Mouse (Mus musculus): ENCODE data around the gene Hist2h2aa2.
"Not testable (repeated sequence)": the region's sequence is repeated elsewhere in the genome, so short reads cannot be mapped to it uniquely, and the experiment has no call there.

DNA sequence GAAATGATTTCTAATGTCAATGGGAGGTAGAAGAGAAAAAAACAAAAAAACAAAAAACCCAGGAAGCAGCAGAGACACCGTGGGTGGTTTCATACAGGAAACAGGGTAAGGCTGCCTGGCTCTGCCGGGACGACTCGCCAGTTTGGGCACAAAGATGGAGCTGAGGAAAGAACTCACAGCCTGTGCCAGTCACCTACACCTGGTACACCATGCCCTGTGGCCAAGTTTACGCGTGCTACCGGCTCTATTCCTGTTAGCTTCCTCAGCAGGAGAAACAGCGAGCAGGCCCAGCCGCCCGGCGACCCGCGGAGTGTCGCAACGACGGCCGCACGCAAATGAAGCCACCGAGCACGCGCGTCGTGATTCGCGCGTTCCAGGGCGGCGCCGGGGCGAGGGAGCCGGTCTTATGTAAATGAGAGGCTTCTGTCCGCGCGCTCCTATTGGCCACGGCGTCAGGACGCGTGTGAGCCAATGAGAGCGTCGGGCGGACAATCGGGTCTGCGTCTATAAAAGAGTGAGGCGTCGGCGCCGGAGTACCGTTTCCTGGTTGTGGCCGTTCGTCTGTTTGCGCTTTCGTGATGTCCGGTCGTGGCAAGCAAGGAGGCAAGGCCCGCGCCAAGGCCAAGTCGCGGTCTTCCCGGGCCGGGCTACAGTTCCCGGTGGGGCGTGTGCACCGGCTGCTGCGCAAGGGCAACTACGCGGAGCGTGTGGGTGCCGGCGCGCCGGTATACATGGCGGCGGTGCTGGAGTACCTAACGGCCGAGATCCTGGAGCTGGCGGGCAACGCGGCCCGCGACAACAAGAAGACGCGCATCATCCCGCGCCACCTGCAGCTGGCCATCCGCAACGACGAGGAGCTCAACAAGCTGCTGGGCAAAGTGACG lies 5.2 kb upstream of the Hist2h2aa2 start, which contains the start of gene Hist2h2aa1:
- TF ChIP-seq POLR2A (IDR thresholded peaks at IDR 0.05; ENCODE audit: insufficient read length, low read depth): peak; percentile 76
- not testable (repeated sequence) for TF ChIP-seq TCF12 (IDR thresholded peaks at IDR 0.05; ENCODE audit: insufficient read depth, poor library complexity, severe bottlenecking); E2F4 (IDR thresholded peaks at IDR 0.05; ENCODE audit: insufficient read depth); USF1 (IDR thresholded peaks at IDR 0.05; ENCODE audit: low read depth); MAX (IDR thresholded peaks at IDR 0.05; ENCODE audit: low read depth)

Measured in myocyte (in vitro differentiated cells).